Mouse (Mus musculus): ENCODE results near the gene Slc22a23. TPM values are rescaled to one million over a fixed set of nuclear protein-coding genes. Genes with fewer than 3 reads are reported as not detected.
"Not testable (repeated sequence)": the region's sequence is repeated elsewhere in the genome, so short reads cannot be mapped to it uniquely, and the experiment has no call there.

Gene Slc22a23
- total RNA-seq (2014; rRNA removed) (74.8 and 87.9 TPM in 2 replicates), polyA plus RNA-seq (2015; fragmentation: Nextera tagmentation; extraction: Ambion mirVana) (8.7 and 10.3 TPM in 2 replicates)

GRCm38 (mm10) chr13:34345128-34346085, at the start of gene Slc22a23:
Gene Slc22a23, minus strand, starts transcription at chr13:34345182.
- no peaks in the 10 kb centered on the region for H3K9me3 ChIP-seq (ENCODE audit: low read length)
- peak within 1 kb of the TSS; percentile 83 for H3K4me3 ChIP-seq (ENCODE audit: low read depth, low read length)
- peak within 1 kb of the TSS; percentile 89 for H3K27ac ChIP-seq (ENCODE audit: low read depth, low read length)
- no peaks in the 10 kb centered on the region for H3K27me3 ChIP-seq (ENCODE audit: insufficient read depth, low read length)
- peak; percentile 71 for TF ChIP-seq CTCF (IDR thresholded peaks at IDR 0.05; ENCODE audit: low read depth)
- 2% methylated on average over 62 of the region's 69 CpGs for WGBS
- peaks cover 27% of the 10 kb centered on the region for H3K4me1 ChIP-seq (ENCODE audit: insufficient read depth)
- H3K9ac ChIP-seq, result peak within 1 kb of the TSS; percentile 88
- DNase-seq (peak; percentile 81), ATAC-seq (peak; percentile 65)
- H3K36me3 ChIP-seq (ENCODE audit: insufficient read depth), result no peaks in the 10 kb centered on the region
- H3K4me2 ChIP-seq (ENCODE audit: low read depth), result peak within 1 kb of the TSS; percentile 86

- H3K9ac ChIP-seq; H3K4me1 ChIP-seq (ENCODE audit: insufficient read depth); H3K4me2 ChIP-seq (ENCODE audit: low read depth); ATAC-seq; H3K27ac ChIP-seq (ENCODE audit: low read depth, low read length); H3K9me3 ChIP-seq (ENCODE audit: low read length); H3K36me3 ChIP-seq (ENCODE audit: insufficient read depth); H3K4me3 ChIP-seq (ENCODE audit: low read depth, low read length); H3K27me3 ChIP-seq (ENCODE audit: insufficient read depth, low read length); DNase-seq: not testable (repeated sequence)
- 87% methylated on average over 13 of the region's 16 CpGs for WGBS
These were observed 49.3 kb upstream of the Slc22a23 start for GRCm38 (mm10) chr13:34394305-34394704.

- H3K4me2 ChIP-seq (ENCODE audit: low read depth), result no peak overlapping the region
- no peak overlapping the region for H3K27ac ChIP-seq (ENCODE audit: low read depth, low read length)
- no peak for DNase-seq
- TF ChIP-seq CTCF (IDR thresholded peaks at IDR 0.05; ENCODE audit: low read depth), result no peak
- H3K4me3 ChIP-seq (ENCODE audit: low read depth, low read length), result no peak overlapping the region
- no peaks in the 10 kb centered on the region for H3K36me3 ChIP-seq (ENCODE audit: insufficient read depth)
- H3K9ac ChIP-seq, result no peak overlapping the region
- H3K4me1 ChIP-seq (ENCODE audit: insufficient read depth), result no peaks in the 10 kb centered on the region
- no peaks in the 10 kb centered on the region for H3K9me3 ChIP-seq (ENCODE audit: low read length)
- no peaks in the 10 kb centered on the region for H3K27me3 ChIP-seq (ENCODE audit: insufficient read depth, low read length)
- ATAC-seq, result no peak
- WGBS, result 80% methylated on average over 7 of the region's 7 CpGs
These were observed 47.4 kb upstream of the Slc22a23 start for GRCm38 (mm10) chr13:34392376-34392775.

- no peaks in the 10 kb centered on the region for H3K36me3 ChIP-seq (ENCODE audit: insufficient read depth)
- H3K9me3 ChIP-seq (ENCODE audit: low read length), result no peaks in the 10 kb centered on the region
- TF ChIP-seq CTCF (IDR thresholded peaks at IDR 0.05; ENCODE audit: low read depth), result no peak
- DNase-seq (no peak), ATAC-seq (no peak)
- H3K27ac ChIP-seq (ENCODE audit: low read depth, low read length), result no peak overlapping the region
- H3K4me2 ChIP-seq (ENCODE audit: low read depth), result no peak overlapping the region
- WGBS, result 96% methylated on average over 5 of the region's 5 CpGs
- no peak overlapping the region for H3K9ac ChIP-seq
- no peaks in the 10 kb centered on the region for H3K27me3 ChIP-seq (ENCODE audit: insufficient read depth, low read length)
- no peak overlapping the region for H3K4me3 ChIP-seq (ENCODE audit: low read depth, low read length)
- H3K4me1 ChIP-seq (ENCODE audit: insufficient read depth), result no peaks in the 10 kb centered on the region
These were observed 43.2 kb upstream of the Slc22a23 start for GRCm38 (mm10) chr13:34388219-34388618.

GRCm38 (mm10) chr13:34383416-34383815, 38.4 kb upstream of the Slc22a23 start:
- no peak overlapping the region for H3K4me2 ChIP-seq (ENCODE audit: low read depth)
- ATAC-seq (no peak), DNase-seq (no peak)
- H3K27ac ChIP-seq (ENCODE audit: low read depth, low read length), result no peak overlapping the region
- H3K4me1 ChIP-seq (ENCODE audit: insufficient read depth), result no peaks in the 10 kb centered on the region
- H3K27me3 ChIP-seq (ENCODE audit: insufficient read depth, low read length), result no peaks in the 10 kb centered on the region
- WGBS, result 84% methylated on average over 3 of the region's 3 CpGs
- H3K9me3 ChIP-seq (ENCODE audit: low read length), result no peaks in the 10 kb centered on the region
- H3K4me3 ChIP-seq (ENCODE audit: low read depth, low read length), result no peak overlapping the region
- no peaks in the 10 kb centered on the region for H3K36me3 ChIP-seq (ENCODE audit: insufficient read depth)
- TF ChIP-seq CTCF (IDR thresholded peaks at IDR 0.05; ENCODE audit: low read depth), result no peak
- H3K9ac ChIP-seq, result no peak overlapping the region

- no peak for TF ChIP-seq CTCF (IDR thresholded peaks at IDR 0.05; ENCODE audit: low read depth)
- DNase-seq, result no peak
- H3K4me2 ChIP-seq (ENCODE audit: low read depth), result no peak overlapping the region
- 91% methylated on average over 3 of the region's 3 CpGs for WGBS
- no peak overlapping the region for H3K9ac ChIP-seq
- H3K27ac ChIP-seq (ENCODE audit: low read depth, low read length), result no peak overlapping the region
- no peak overlapping the region for H3K4me3 ChIP-seq (ENCODE audit: low read depth, low read length)
- no peak for ATAC-seq
- no peaks in the 10 kb centered on the region for H3K27me3 ChIP-seq (ENCODE audit: insufficient read depth, low read length)
- H3K4me1 ChIP-seq (ENCODE audit: insufficient read depth), result no peaks in the 10 kb centered on the region
- H3K9me3 ChIP-seq (ENCODE audit: low read length), result no peaks in the 10 kb centered on the region
- H3K36me3 ChIP-seq (ENCODE audit: insufficient read depth), result no peaks in the 10 kb centered on the region
These were observed 33.9 kb upstream of the Slc22a23 start for GRCm38 (mm10) chr13:34378926-34379325.

GRCm38 (mm10) chr13:34375145-34375544, 30.2 kb upstream of the Slc22a23 start:
- no peaks in the 10 kb centered on the region for H3K36me3 ChIP-seq (ENCODE audit: insufficient read depth)
- H3K27me3 ChIP-seq (ENCODE audit: insufficient read depth, low read length), result no peaks in the 10 kb centered on the region
- WGBS, result 62% methylated on average over 4 of the region's 4 CpGs
- H3K4me2 ChIP-seq (ENCODE audit: low read depth), result no peak overlapping the region
- H3K9ac ChIP-seq, result no peak overlapping the region
- no peak overlapping the region for H3K4me3 ChIP-seq (ENCODE audit: low read depth, low read length)
- DNase-seq (no peak), ATAC-seq (no peak)
- no peaks in the 10 kb centered on the region for H3K9me3 ChIP-seq (ENCODE audit: low read length)
- TF ChIP-seq CTCF (IDR thresholded peaks at IDR 0.05; ENCODE audit: low read depth), result no peak
- H3K27ac ChIP-seq (ENCODE audit: low read depth, low read length), result no peak overlapping the region
- no peaks in the 10 kb centered on the region for H3K4me1 ChIP-seq (ENCODE audit: insufficient read depth)
